Mouse (Mus musculus) hindbrain, embryonic 10.5 days (tissue): ENCODE data around the gene Atxn7l3. TPM values are rescaled to one million over a fixed set of nuclear protein-coding genes. Genes with fewer than 3 reads are reported as not detected.

Experiments
- DNase-seq: peaks from one replicate; pipeline ENCODE4 v3.0.0-alpha.2; 2017; ENCODE audit warnings: low spot score
- H3K27ac ChIP-seq: fragments of 300-500 bp; sonication (generic); 2 replicates; pipeline ENCODE4 v1.5.1; 2016; ENCODE audit warnings: mild to moderate bottlenecking, moderate library complexity
- H3K27me3 ChIP-seq: fragments of 300-500 bp; sonication (generic); 2 replicates; pipeline ENCODE4 v1.6.1; 2016; ENCODE audit warnings: mild to moderate bottlenecking; ENCODE audit not compliant: poor library complexity, insufficient read depth, severe bottlenecking
- H3K36me3 ChIP-seq: fragments of 300-500 bp; sonication (generic); 2 replicates; pipeline ENCODE4 v1.6.1; 2016; ENCODE audit warnings: mild to moderate bottlenecking, moderate library complexity
- H3K4me1 ChIP-seq: fragments of 300-500 bp; sonication (generic); replicated peaks from 2 replicates; pipeline ENCODE4 v1.6.1; 2016; ENCODE audit warnings: mild to moderate bottlenecking
- H3K4me3 ChIP-seq: fragments of 300-500 bp; sonication (generic); 2 replicates; pipeline ENCODE4 v1.5.1; 2016; ENCODE audit warnings: mild to moderate bottlenecking, moderate library complexity
- H3K9me3 ChIP-seq: fragments of 300-500 bp; sonication (generic); 2 replicates; pipeline ENCODE4 v1.6.1; 2016; ENCODE audit warnings: mild to moderate bottlenecking, moderate library complexity
- WGBS: fragments of 180-500 bp; shearing (Covaris S2); methylation state at CpG from one replicate; pipeline ENCODE4 v1.1.7; 2016; 5-methylcytosine and 5-hydroxymethylcytosine counted together
- polyA plus RNA-seq: library from polyadenylated mRNA; unstranded; fragments of >200 nt; fragmentation: Nextera tagmentation; extraction: Ambion mirVana; gene quantifications from 2 replicates; pipeline ENCODE4 v1.2.1, GENCODE M21; 2016

Atxn7l3 gene
- polyA plus RNA-seq = 16.8 and 18.7 TPM in 2 replicates

- peaks cover 33% of the 10 kb centered on the region for H3K36me3 ChIP-seq
- H3K27ac ChIP-seq = peak within 1 kb of the TSS; percentile 98
- no peaks in the 10 kb centered on the region for H3K9me3 ChIP-seq
- no peaks in the 10 kb centered on the region for H3K27me3 ChIP-seq
- H3K4me1 ChIP-seq = peaks cover 39% of the 10 kb centered on the region
- under 1% methylated on average over 115 of the region's 125 CpGs for WGBS
- DNase-seq = peak; percentile 99
- H3K4me3 ChIP-seq = peak within 1 kb of the TSS; percentile 84
These were observed at the start of gene Atxn7l3 for GRCm38 (mm10) chr11:102296491-102297472. TSS of gene Atxn7l3 (minus strand) at chr11:102296631.

GRCm38 (mm10) chr11:102344458-102344857 is 48.0 kb upstream of the Atxn7l3 start:
- Histone ChIP-seq H3K36me3 (no peaks in the 10 kb centered on the region), H3K4me1 (peaks cover 11% of the 10 kb centered on the region), H3K4me3 (no peak overlapping the region), H3K9me3 (no peaks in the 10 kb centered on the region), H3K27me3 (no peaks in the 10 kb centered on the region), H3K27ac (no peak overlapping the region)
- 90% methylated on average over 3 of the region's 3 CpGs for WGBS
- no peak for DNase-seq

GRCm38 (mm10) chr11:102342742-102343141 is 46.3 kb upstream of the Atxn7l3 start:
- Histone ChIP-seq H3K27me3 (no peaks in the 10 kb centered on the region), H3K27ac (peak overlapping the region; percentile 35; the same call in 1 of the 2 replicates), H3K4me3 (no peak overlapping the region), H3K36me3 (no peaks in the 10 kb centered on the region), H3K4me1 (peaks cover 11% of the 10 kb centered on the region), H3K9me3 (no peaks in the 10 kb centered on the region)
- 72% methylated on average over 12 of the region's 12 CpGs for WGBS
- DNase-seq = no peak

- whole genome bisulfite sequencing = 94% methylated on average over 4 of the region's 4 CpGs
- no peak for DNase-seq
- Histone ChIP-seq H3K27ac (no peak overlapping the region), H3K36me3 (no peaks in the 10 kb centered on the region), H3K4me3 (no peak overlapping the region), H3K9me3 (no peaks in the 10 kb centered on the region), H3K4me1 (peaks cover 6% of the 10 kb centered on the region; the same call in 1 of the 2 replicates), H3K27me3 (no peaks in the 10 kb centered on the region)
These were observed 44.7 kb upstream of the Atxn7l3 start for GRCm38 (mm10) chr11:102341101-102341500.

- no peak for DNase-seq
- Histone ChIP-seq H3K4me1 (peaks cover 10% of the 10 kb centered on the region), H3K9me3 (no peaks in the 10 kb centered on the region), H3K4me3 (no peak overlapping the region), H3K27ac (no peak overlapping the region), H3K27me3 (no peaks in the 10 kb centered on the region), H3K36me3 (no peaks in the 10 kb centered on the region)
- WGBS = 62% methylated on average over 4 of the region's 4 CpGs
These were observed 43.2 kb upstream of the Atxn7l3 start for GRCm38 (mm10) chr11:102339624-102340023.

- H3K9me3 ChIP-seq = no peaks in the 10 kb centered on the region
- no peak for DNase-seq
- 82% methylated on average over 11 of the region's 11 CpGs for WGBS
These were observed 42.8 kb upstream of the Atxn7l3 start for GRCm38 (mm10) chr11:102339195-102339594.

GRCm38 (mm10) chr11:102338561-102338960 is 42.1 kb upstream of the Atxn7l3 start:
- Histone ChIP-seq H3K36me3 (no peaks in the 10 kb centered on the region), H3K4me3 (no peak overlapping the region), H3K27me3 (no peaks in the 10 kb centered on the region), H3K4me1 (peaks cover 10% of the 10 kb centered on the region), H3K9me3 (no peaks in the 10 kb centered on the region), H3K27ac (no peak overlapping the region)
- 65% methylated on average over 3 of the region's 3 CpGs for WGBS
- no peak for DNase-seq

More at GRCm38 (mm10) chr11:102339195-102339594, 42.8 kb upstream of the Atxn7l3 start:
- Histone ChIP-seq H3K36me3 (no peaks in the 10 kb centered on the region), H3K27ac (no peak overlapping the region), H3K4me1 (peaks cover 10% of the 10 kb centered on the region), H3K4me3 (no peak overlapping the region), H3K27me3 (no peaks in the 10 kb centered on the region)

GRCm38 (mm10) chr11:102337921-102338320 is 41.5 kb upstream of the Atxn7l3 start:
- Histone ChIP-seq H3K27me3 (no peaks in the 10 kb centered on the region), H3K36me3 (no peaks in the 10 kb centered on the region), H3K4me3 (no peak overlapping the region), H3K27ac (no peak overlapping the region), H3K4me1 (peaks cover 10% of the 10 kb centered on the region), H3K9me3 (no peaks in the 10 kb centered on the region)
- no peak for DNase-seq
- 79% methylated on average over 1 of the region's 1 CpGs for WGBS

- no peaks in the 10 kb centered on the region for H3K27me3 ChIP-seq
- H3K4me1 ChIP-seq = peaks cover 4% of the 10 kb centered on the region; the same call in 1 of the 2 replicates
- H3K36me3 ChIP-seq = no peaks in the 10 kb centered on the region
- H3K27ac ChIP-seq = no peak overlapping the region
- WGBS = 85% methylated on average over 1 of the region's 1 CpGs
- no peak overlapping the region for H3K4me3 ChIP-seq
- DNase-seq = no peak
- H3K9me3 ChIP-seq = no peaks in the 10 kb centered on the region
These were observed 39.8 kb upstream of the Atxn7l3 start for GRCm38 (mm10) chr11:102336191-102336590.

GRCm38 (mm10) chr11:102334973-102335700 is 38.7 kb upstream of the Atxn7l3 start:
- no peaks in the 10 kb centered on the region for H3K9me3 ChIP-seq
- H3K27me3 ChIP-seq = no peaks in the 10 kb centered on the region
- H3K4me1 ChIP-seq = peaks cover 4% of the 10 kb centered on the region; the same call in 1 of the 2 replicates
- no peak for DNase-seq
- WGBS = 41% methylated on average over 9 of the region's 9 CpGs
- H3K27ac ChIP-seq = no peak overlapping the region
- H3K4me3 ChIP-seq = no peak overlapping the region
- no peaks in the 10 kb centered on the region for H3K36me3 ChIP-seq

GRCm38 (mm10) chr11:102334010-102334409 is 37.6 kb upstream of the Atxn7l3 start:
- Histone ChIP-seq H3K27me3 (no peaks in the 10 kb centered on the region), H3K36me3 (no peaks in the 10 kb centered on the region), H3K27ac (no peak overlapping the region), H3K4me1 (peaks cover 4% of the 10 kb centered on the region; the same call in 1 of the 2 replicates), H3K9me3 (no peaks in the 10 kb centered on the region), H3K4me3 (no peak overlapping the region)
- WGBS = 76% methylated on average over 4 of the region's 4 CpGs
- no peak for DNase-seq

GRCm38 (mm10) chr11:102333061-102333460 is 36.6 kb upstream of the Atxn7l3 start:
- H3K4me1 ChIP-seq = peaks cover 4% of the 10 kb centered on the region; the same call in 1 of the 2 replicates
- H3K9me3 ChIP-seq = no peaks in the 10 kb centered on the region
- H3K27ac ChIP-seq = no peak overlapping the region
- H3K36me3 ChIP-seq = no peaks in the 10 kb centered on the region
- DNase-seq = no peak
- no peak overlapping the region for H3K4me3 ChIP-seq
- H3K27me3 ChIP-seq = no peaks in the 10 kb centered on the region
